Mouse (Mus musculus): Measurements from ENCODE around the gene Nme4. TPM values are rescaled to one million over a fixed set of nuclear protein-coding genes. Genes with fewer than 3 reads are reported as not detected.
A peak's percentile ranks its signal among the peaks of the same experiment; 100 is the strongest.

The Nme4 gene
- total and polyA plus RNA-seq, 3 experiments = 0.46 to 0.56 (median 0.47) TPM

GRCm38 (mm10) chr17:26138239-26138836 is 42.9 kb upstream of the Nme4 start, which contains the start of gene Axin1:
Gene Axin1, plus strand, starts transcription at chr17:26138688.
- peaks cover 8 to 34% of the 10 kb centered on the region in 2 experiments for H3K36me3 ChIP-seq (replicated peaks in 1 of 2; ENCODE audit: control insufficient read depth in 1 of 2, insufficient read depth in 1 of 2, low read length in 1 of 2)
- peak; percentile 99 for DNase-seq (ENCODE audit: extremely low read depth)
- in situ Hi-C loops (cut with MboI; ENCODE audit: low pct_ligation_motif_present, low pct_unique_long_range_greater_than_20kb, low sequenced_read_pairs) (no loop called here), dilution Hi-C loops (cut with MboI; ENCODE audit: extremely low pct_ligation_motif_present, extremely low pct_unique_long_range_greater_than_20kb, low sequenced_read_pairs) (no loop called here)
- H3K27ac ChIP-seq (ENCODE audit: insufficient read depth, low read depth) = no peak within 1 kb of the TSS
- H3K9ac ChIP-seq (ENCODE audit: insufficient read depth, low read depth) = peak within 1 kb of the TSS; percentile 97
- no peaks in the 10 kb centered on the region for H3K9me3 ChIP-seq (replicated peaks; ENCODE audit: low read length)
- peak; percentile 81; the same call in 1 of the 2 replicates for TF ChIP-seq UBTF (IDR thresholded peaks at IDR 0.05; ENCODE audit: low read depth, low read length)
- TF ChIP-seq CHD2 (IDR thresholded peaks at IDR 0.05; ENCODE audit: low read length) = no peak
- TF ChIP-seq KAT2A (IDR thresholded peaks at IDR 0.05; ENCODE audit: insufficient replicate concordance, low read length) = 0 out of 2 replicates have a peak, but pooled peaks have one; percentile 26
- TF ChIP-seq TCF12 (IDR thresholded peaks at IDR 0.05; ENCODE audit: low read depth, low read length) = peak; percentile 53
- no peak for TF ChIP-seq JUND (conservative IDR thresholded peaks at IDR 0.05; ENCODE audit: low read depth, low read length)
- no peak for TF ChIP-seq USF1 (IDR thresholded peaks at IDR 0.05; ENCODE audit: low read depth, low read length)
- TF ChIP-seq SMC3 (IDR thresholded peaks at IDR 0.05; ENCODE audit: low read depth, low read length) = no peak
- peak; percentile 6; the same call in 1 of the 2 replicates for TF ChIP-seq NRF1 (IDR thresholded peaks at IDR 0.05; ENCODE audit: low read depth, low read length)
- peak in 1 of 2 experiments; percentile 48; a peak in 2 of 4 replicates for TF ChIP-seq CTCF (conservative IDR thresholded peaks at IDR 0.05 in 1 of 2, IDR thresholded peaks at IDR 0.05 in 1 of 2; ENCODE audit: low read depth in 2 of 2, low read length in 2 of 2)
- TF ChIP-seq POLR2AphosphoS2 (IDR thresholded peaks at IDR 0.05; ENCODE audit: low read depth, low read length) = no peak; the same call in 1 of the 2 replicates
- peak; percentile 56 for TF ChIP-seq NELFE (IDR thresholded peaks at IDR 0.05; ENCODE audit: low read depth, low read length)
- TF ChIP-seq SIN3A (IDR thresholded peaks at IDR 0.05; ENCODE audit: low read length) = peak; percentile 44
- 0 out of 2 replicates have a peak, but pooled peaks have one; percentile 17 for TF ChIP-seq MYC (IDR thresholded peaks at IDR 0.05; ENCODE audit: low read depth, low read length)
- TF ChIP-seq ELF1 (IDR thresholded peaks at IDR 0.05; ENCODE audit: low read depth, low read length) = peak; percentile 84
- peak; percentile 81 for TF ChIP-seq POLR2A (IDR thresholded peaks at IDR 0.05; ENCODE audit: low read depth, low read length)
- peak; percentile 80 for TF ChIP-seq TBP (conservative IDR thresholded peaks at IDR 0.05; ENCODE audit: low read depth, low read length)
- TF ChIP-seq HCFC1 (IDR thresholded peaks at IDR 0.05; ENCODE audit: low read depth, low read length) = peak; percentile 19; the same call in 1 of the 2 replicates
- H3K79me2 ChIP-seq (replicated peaks; ENCODE audit: control insufficient read depth, extremely low read depth, insufficient read depth, poor library complexity, severe bottlenecking) = peaks cover 39% of the 10 kb centered on the region
- no peaks in the 10 kb centered on the region for H3K27me3 ChIP-seq (replicated peaks)
- H3K4me1 ChIP-seq (ENCODE audit: control insufficient read depth in 1 of 2, insufficient read depth in 2 of 2) = peaks cover 9 to 42% of the 10 kb centered on the region in 2 experiments
- H3K4me2 ChIP-seq (ENCODE audit: insufficient read depth, low read depth, poor library complexity, severe bottlenecking) = peak within 1 kb of the TSS; percentile 65
- peak within 1 kb of the TSS; percentile 88 to 99 (median 88) for H3K4me3 ChIP-seq (replicated peaks in 1 of 3; ENCODE audit: low read depth in 2 of 3, low read length in 2 of 3, poor library complexity in 1 of 3)

- H3K27ac ChIP-seq (ENCODE audit: insufficient read depth, low read depth) = no peak overlapping the region
- in situ Hi-C loops (cut with MboI; ENCODE audit: low pct_ligation_motif_present, low pct_unique_long_range_greater_than_20kb, low sequenced_read_pairs) = no loop called here
- peak overlapping the region; percentile 53 for H3K4me2 ChIP-seq (ENCODE audit: insufficient read depth, low read depth, poor library complexity, severe bottlenecking)
- peaks cover 34% of the 10 kb centered on the region for H3K79me2 ChIP-seq (replicated peaks; ENCODE audit: control insufficient read depth, extremely low read depth, insufficient read depth, poor library complexity, severe bottlenecking)
- no peaks in the 10 kb centered on the region for H3K27me3 ChIP-seq (replicated peaks)
- DNase-seq (ENCODE audit: extremely low read depth) = no peak
- TF ChIP-seq RCOR1 (conservative IDR thresholded peaks at IDR 0.05; ENCODE audit: low read depth, low read length) (no peak), ZMIZ1 (IDR thresholded peaks at IDR 0.05; ENCODE audit: low read depth, low read length) (no peak), RAD21 (IDR thresholded peaks at IDR 0.05; ENCODE audit: low read depth, low read length) (no peak), MEF2A (IDR thresholded peaks at IDR 0.05; ENCODE audit: borderline replicate concordance, low read depth, low read length) (no peak), NELFE (IDR thresholded peaks at IDR 0.05; ENCODE audit: low read depth, low read length) (no peak), MAFK (IDR thresholded peaks at IDR 0.05; ENCODE audit: insufficient replicate concordance, low read length) (no peak; the same call in 1 of the 2 replicates), IRF4 (IDR thresholded peaks at IDR 0.05; ENCODE audit: low read depth, low read length) (no peak), NRF1 (IDR thresholded peaks at IDR 0.05; ENCODE audit: low read depth, low read length) (no peak), MAZ (IDR thresholded peaks at IDR 0.05; ENCODE audit: low read depth, low read length) (no peak), MXI1 (IDR thresholded peaks at IDR 0.05; ENCODE audit: low read depth, low read length) (no peak), CHD1 (IDR thresholded peaks at IDR 0.05; ENCODE audit: low read depth, low read length) (no peak), KAT2A (IDR thresholded peaks at IDR 0.05; ENCODE audit: insufficient replicate concordance, low read length) (no peak), UBTF (IDR thresholded peaks at IDR 0.05; ENCODE audit: low read depth, low read length) (no peak), HCFC1 (IDR thresholded peaks at IDR 0.05; ENCODE audit: low read depth, low read length) (no peak), CTCF (conservative IDR thresholded peaks at IDR 0.05 in 1 of 2, IDR thresholded peaks at IDR 0.05 in 1 of 2; ENCODE audit: low read depth in 2 of 2, low read length in 2 of 2) (no peak), ELF1 (IDR thresholded peaks at IDR 0.05; ENCODE audit: low read depth, low read length) (no peak)
- H3K4me1 ChIP-seq (ENCODE audit: control insufficient read depth in 1 of 2, insufficient read depth in 2 of 2) = peaks cover 9 to 39% of the 10 kb centered on the region in 2 experiments
- dilution Hi-C loops (cut with MboI; ENCODE audit: extremely low pct_ligation_motif_present, extremely low pct_unique_long_range_greater_than_20kb, low sequenced_read_pairs) = no loop called here
- peak overlapping the region; percentile 48 for H3K9ac ChIP-seq (ENCODE audit: insufficient read depth, low read depth)
- peaks cover 2 to 32% of the 10 kb centered on the region in 2 experiments for H3K36me3 ChIP-seq (replicated peaks in 1 of 2; ENCODE audit: control insufficient read depth in 1 of 2, insufficient read depth in 1 of 2, low read length in 1 of 2)
- H3K9me3 ChIP-seq (replicated peaks; ENCODE audit: low read length) = no peaks in the 10 kb centered on the region
- H3K4me3 ChIP-seq (replicated peaks in 1 of 3; ENCODE audit: low read depth in 2 of 3, low read length in 2 of 3, poor library complexity in 1 of 3) = peak overlapping the region; percentile 23 to 88 (median 34)
These were observed 42.3 kb upstream of the Nme4 start for GRCm38 (mm10) chr17:26137751-26138130.

All from CH12.LX (cell line).